Mouse (Mus musculus): Measurements from ENCODE around the gene Ptrh1. TPM values are rescaled to one million over a fixed set of nuclear protein-coding genes. Genes with fewer than 3 reads are reported as not detected.

The Ptrh1 gene
- polyA plus RNA-seq, 1 experiment from 2014 or later = 5.6 TPM

DNA sequence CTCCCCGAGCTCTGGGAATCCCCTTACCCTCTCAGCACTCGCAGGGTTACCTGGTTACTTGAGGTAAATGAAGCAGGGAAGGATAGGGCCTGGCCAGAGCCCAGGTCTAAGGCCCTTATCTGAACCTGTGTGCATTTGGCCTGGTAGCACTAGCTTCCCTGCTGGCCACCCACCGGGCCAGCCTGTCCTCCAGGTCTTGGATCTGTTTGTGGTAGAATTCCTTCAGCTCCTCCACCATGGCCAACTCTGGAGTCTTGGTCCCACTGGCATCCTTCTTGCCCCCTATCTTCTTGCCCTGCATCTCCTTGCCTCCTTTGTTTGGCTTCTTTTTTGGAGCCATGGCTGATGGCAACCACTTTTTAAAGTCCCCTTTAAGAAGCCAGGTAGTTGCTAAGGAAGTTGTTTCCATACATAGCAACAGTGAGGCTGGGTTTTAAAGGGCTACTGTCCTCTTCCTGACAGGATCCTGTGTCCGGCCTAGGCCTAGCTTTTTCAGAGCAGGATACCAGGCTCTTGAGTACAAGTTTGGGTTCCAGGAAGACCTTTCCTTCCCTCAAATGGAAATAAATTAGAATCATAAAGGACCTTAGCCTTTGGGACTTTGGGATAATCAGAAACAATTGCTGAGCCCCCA lies 8.6 kb downstream of the Ptrh1 start, which contains the start of gene Cfap157:
TSS of gene Cfap157 (minus strand) at position 381 of the 634 bp plus-strand sequence.
- Histone ChIP-seq H3K4me3 (no peak within 1 kb of the TSS), H3K27ac (peak within 1 kb of the TSS; percentile 53), H3K9me3 (replicated peaks) (no peaks in the 10 kb centered on the region), H3K36me3 (no peaks in the 10 kb centered on the region), H3K4me1 (peaks cover 16% of the 10 kb centered on the region), H3K27me3 (ENCODE audit: low read depth, poor library complexity, severe bottlenecking) (no peaks in the 10 kb centered on the region)
- 63% methylated on average over 4 of the region's 4 CpGs for WGBS
- no peak for DNase-seq (ENCODE audit: low spot score)

DNA sequence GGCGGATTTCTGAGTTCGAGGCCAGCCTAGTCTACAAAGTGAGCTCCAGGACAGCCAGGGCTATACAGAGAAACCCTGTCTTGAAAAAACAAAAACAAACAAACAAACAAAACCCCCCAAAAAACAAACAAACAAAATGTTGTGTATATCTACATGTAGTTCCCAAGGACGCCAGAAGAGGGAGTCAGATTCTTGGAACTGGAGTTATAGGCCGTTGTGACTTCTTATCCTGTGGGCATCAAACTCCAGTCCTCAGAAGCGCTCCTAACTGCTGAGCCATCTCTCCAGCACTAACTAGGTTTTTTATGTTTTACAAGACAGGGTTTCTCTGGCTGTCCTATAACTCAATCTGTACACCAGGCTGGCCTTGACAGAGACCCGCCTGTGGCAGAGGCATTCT lies 11.6 kb downstream of the Ptrh1 start:
- 60% methylated on average over 6 of the region's 6 CpGs for WGBS
- no peak overlapping the region for H3K27ac ChIP-seq
- H3K9me3 ChIP-seq (replicated peaks) = no peaks in the 10 kb centered on the region
- H3K27me3 ChIP-seq (ENCODE audit: low read depth, poor library complexity, severe bottlenecking) = no peaks in the 10 kb centered on the region
- no peaks in the 10 kb centered on the region for H3K36me3 ChIP-seq
- no peak for DNase-seq (ENCODE audit: low spot score)
- H3K4me3 ChIP-seq = no peak overlapping the region
- H3K4me1 ChIP-seq = peaks cover 14% of the 10 kb centered on the region

DNA sequence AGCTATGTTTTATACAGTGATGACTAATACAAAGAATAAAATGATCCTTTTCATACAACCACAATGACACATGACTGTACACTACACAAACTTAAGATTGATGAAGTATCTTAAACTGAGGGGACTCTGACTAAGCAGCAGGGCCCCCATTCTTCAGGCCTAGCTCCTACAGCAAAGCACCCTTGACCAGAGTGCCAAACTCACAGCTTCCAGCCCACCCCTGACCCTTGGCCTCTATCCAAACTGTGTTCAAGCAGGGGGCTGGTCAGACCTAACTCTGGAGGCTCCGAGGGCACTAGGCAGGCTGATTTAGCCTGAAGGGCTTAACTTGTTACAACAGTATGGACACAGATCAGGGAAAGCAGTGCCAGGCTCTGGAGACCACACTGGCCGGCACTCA lies 13.0 kb downstream of the Ptrh1 start:
- H3K4me3 ChIP-seq = no peak overlapping the region
- no peak for DNase-seq (ENCODE audit: low spot score)
- H3K27ac ChIP-seq = no peak overlapping the region
- peaks cover 13% of the 10 kb centered on the region for H3K4me1 ChIP-seq
- no peaks in the 10 kb centered on the region for H3K9me3 ChIP-seq (replicated peaks)
- peaks cover under 1% of the 10 kb centered on the region; the same call in 1 of the 2 replicates for H3K36me3 ChIP-seq
- H3K27me3 ChIP-seq (ENCODE audit: low read depth, poor library complexity, severe bottlenecking) = no peaks in the 10 kb centered on the region
- 55% methylated on average over 2 of the region's 2 CpGs for WGBS

DNA sequence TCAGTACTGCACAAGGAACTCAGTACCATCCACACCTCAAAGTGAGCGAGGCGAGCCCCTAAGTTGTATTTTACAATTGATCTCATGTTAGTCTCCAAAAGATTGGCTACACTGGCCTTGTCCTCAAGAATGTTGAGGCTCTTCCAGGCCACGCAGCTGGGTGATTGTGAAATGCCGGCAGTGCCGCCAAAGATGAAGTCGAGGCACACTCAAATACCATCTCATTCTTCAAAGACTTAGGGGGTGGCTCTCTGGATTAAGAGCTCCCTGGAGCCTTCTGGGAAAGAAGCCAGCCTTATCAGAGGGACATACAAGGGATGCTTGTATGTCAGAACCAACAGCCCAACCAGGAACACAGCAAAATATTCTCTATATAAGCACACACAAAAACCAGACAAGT lies 15.7 kb downstream of the Ptrh1 start:
- Histone ChIP-seq H3K27me3 (ENCODE audit: low read depth, poor library complexity, severe bottlenecking) (no peaks in the 10 kb centered on the region), H3K4me3 (no peak overlapping the region), H3K27ac (no peak overlapping the region), H3K9me3 (replicated peaks) (no peaks in the 10 kb centered on the region), H3K4me1 (0 out of 2 replicates have a peak, but pooled peaks cover 3% of the 10 kb centered on the region), H3K36me3 (peaks cover 13% of the 10 kb centered on the region)
- no peak for DNase-seq (ENCODE audit: low spot score)
- WGBS = 92% methylated on average over 6 of the region's 6 CpGs

DNA sequence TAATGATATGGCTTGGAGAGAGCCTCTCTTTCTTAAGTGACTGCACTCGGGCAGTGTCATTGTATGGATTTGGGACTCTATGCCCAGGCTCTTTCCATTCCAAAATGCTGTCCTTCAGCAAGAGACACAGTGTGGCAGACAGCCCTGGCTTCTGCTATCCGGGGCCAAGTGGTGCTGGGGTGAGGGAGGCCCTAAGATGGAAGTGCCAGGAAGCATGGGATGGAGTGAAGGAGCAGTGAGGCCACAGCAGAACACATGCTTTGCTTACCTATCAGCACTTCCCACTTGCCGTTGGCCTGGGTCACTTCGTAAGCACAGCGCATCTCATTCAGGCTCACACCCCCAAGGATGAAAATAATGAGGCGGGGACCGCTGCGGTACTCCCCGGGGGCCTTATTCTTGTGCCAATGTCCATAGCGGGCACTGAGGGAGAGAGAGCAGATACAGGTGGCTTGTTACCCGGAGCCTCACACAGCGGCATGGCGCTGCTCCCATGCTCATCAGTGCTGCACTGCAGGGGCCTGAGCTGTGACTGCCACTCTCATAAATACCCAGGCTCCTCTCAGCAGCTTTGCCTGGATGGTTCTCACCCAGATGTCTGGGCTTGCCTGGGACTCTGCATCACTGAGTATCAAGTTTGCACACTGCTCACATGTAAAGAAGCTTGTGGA lies 20.3 kb downstream of the Ptrh1 start:
- WGBS = 89% methylated on average over 13 of the region's 13 CpGs
- no peak for DNase-seq (ENCODE audit: low spot score)
- no peaks in the 10 kb centered on the region for H3K9me3 ChIP-seq (replicated peaks)
- no peak overlapping the region for H3K27ac ChIP-seq
- H3K4me1 ChIP-seq = 0 out of 2 replicates have a peak, but pooled peaks cover 9% of the 10 kb centered on the region
- no peak overlapping the region for H3K4me3 ChIP-seq
- H3K36me3 ChIP-seq = peaks cover 37% of the 10 kb centered on the region
- no peaks in the 10 kb centered on the region for H3K27me3 ChIP-seq (ENCODE audit: low read depth, poor library complexity, severe bottlenecking)

DNA sequence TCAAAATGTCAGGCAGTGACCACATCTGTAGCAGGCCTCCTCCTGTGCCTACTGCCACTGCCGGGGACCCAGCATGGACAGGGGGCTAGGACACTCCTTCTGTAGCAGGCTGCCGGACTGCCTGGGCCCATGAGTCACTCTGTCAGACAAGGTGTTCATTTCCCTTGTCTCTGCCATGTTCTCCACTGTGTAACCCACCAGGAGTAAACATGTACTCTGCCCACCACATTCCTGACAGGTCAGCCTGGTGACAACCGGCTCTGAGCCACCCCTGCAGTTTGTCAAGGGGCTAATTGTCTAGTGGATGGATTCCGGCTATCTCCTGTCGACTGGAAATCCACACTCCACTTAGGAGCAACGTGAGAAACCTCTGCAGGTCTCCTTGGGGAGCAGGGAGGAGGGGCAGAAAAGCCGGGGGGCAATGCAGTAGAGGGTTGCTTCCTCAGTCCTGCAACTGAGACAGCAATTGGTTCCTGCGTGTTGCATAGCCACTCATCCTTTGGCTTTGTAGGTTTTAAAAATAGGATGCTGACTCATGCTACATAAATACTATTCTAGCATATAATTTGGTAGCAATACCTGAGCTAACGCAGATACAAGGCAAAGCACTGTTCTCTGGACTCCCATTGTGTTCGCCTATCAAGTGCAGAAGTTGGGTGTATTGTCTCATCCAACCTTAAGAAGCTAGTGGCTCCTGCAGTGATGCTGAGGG lies 22.8 kb downstream of the Ptrh1 start:
- 0 out of 2 replicates have a peak overlapping the region, but pooled peaks have one; percentile 26 for H3K27ac ChIP-seq
- peaks cover 40% of the 10 kb centered on the region for H3K36me3 ChIP-seq
- 0 out of 2 replicates have a peak, but pooled peaks cover 9% of the 10 kb centered on the region for H3K4me1 ChIP-seq

DNA sequence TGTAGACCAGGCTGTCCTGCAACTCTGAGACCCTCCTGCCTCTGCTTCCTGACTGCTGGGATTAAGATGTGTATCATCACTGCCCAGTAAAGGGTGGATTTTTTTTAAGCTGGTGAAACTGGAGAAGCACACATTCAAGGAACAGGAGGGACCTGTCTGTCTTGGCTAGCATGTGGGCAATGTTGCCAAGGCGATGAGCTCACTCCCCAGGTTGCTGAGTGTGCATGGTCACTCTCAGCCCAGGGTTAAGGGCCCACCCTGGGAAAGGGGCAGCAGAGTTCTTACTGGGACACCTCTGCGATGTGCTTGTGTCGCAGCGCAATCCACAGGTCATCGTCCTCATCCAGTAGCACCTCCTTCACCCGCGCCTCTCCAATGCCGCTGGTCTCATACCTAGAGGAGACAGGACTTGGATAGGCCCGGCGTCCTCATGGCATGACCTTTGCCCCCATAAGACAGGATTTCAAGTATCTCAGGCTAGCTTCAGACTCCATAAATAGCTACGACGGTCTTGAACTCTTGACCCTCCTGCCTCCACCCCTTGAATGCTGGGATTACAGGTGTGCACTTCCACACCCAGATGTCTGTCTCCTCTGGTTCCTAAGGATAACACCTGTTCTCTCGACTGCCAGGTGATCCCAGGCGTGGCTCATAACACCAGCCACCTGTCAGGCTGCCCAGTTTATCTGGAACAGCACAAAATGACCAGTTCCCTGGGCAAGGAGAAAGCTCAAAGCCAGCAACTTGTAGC lies 33.4 kb downstream of the Ptrh1 start:
- H3K27ac ChIP-seq = no peak overlapping the region
- no peak for DNase-seq (ENCODE audit: low spot score)
- H3K9me3 ChIP-seq (replicated peaks) = no peaks in the 10 kb centered on the region
- H3K4me1 ChIP-seq = peaks cover 28% of the 10 kb centered on the region
- H3K36me3 ChIP-seq = peaks cover 25% of the 10 kb centered on the region
- H3K4me3 ChIP-seq = no peak overlapping the region
- 89% methylated on average over 14 of the region's 14 CpGs for WGBS
- H3K27me3 ChIP-seq (ENCODE audit: low read depth, poor library complexity, severe bottlenecking) = no peaks in the 10 kb centered on the region

More for the DNA sequence above, 22.8 kb downstream of the Ptrh1 start:
- Histone ChIP-seq H3K27me3 (ENCODE audit: low read depth, poor library complexity, severe bottlenecking) (no peaks in the 10 kb centered on the region), H3K9me3 (replicated peaks) (no peaks in the 10 kb centered on the region), H3K4me3 (no peak overlapping the region)
- DNase-seq (ENCODE audit: low spot score) = no peak
- 66% methylated on average over 10 of the region's 10 CpGs for WGBS

DNA sequence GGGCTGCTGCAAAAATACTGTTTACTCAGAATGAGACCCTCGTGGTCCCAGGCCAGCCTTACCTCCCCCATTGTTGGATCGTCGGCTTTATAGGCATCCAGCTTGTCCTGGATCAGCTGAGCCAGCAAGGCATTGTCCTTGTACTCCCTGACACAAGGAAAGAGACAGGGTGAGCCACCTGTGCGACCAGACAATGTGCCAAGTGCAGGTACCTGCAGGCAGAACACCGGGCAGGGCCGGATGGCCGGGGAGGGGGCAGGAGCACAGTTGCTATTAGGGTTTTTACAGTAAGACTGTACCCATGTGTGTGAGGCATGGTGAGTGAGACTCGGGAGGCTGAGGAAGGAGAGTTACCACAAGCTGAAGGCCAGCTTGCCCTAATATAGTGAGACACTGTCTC lies 36.4 kb downstream of the Ptrh1 start:
- Histone ChIP-seq H3K27ac (no peak overlapping the region), H3K4me3 (no peak overlapping the region), H3K36me3 (peaks cover 23% of the 10 kb centered on the region), H3K4me1 (peaks cover 22% of the 10 kb centered on the region), H3K9me3 (replicated peaks) (no peaks in the 10 kb centered on the region), H3K27me3 (ENCODE audit: low read depth, poor library complexity, severe bottlenecking) (no peaks in the 10 kb centered on the region)
- 90% methylated on average over 8 of the region's 8 CpGs for WGBS
- no peak for DNase-seq (ENCODE audit: low spot score)

DNA sequence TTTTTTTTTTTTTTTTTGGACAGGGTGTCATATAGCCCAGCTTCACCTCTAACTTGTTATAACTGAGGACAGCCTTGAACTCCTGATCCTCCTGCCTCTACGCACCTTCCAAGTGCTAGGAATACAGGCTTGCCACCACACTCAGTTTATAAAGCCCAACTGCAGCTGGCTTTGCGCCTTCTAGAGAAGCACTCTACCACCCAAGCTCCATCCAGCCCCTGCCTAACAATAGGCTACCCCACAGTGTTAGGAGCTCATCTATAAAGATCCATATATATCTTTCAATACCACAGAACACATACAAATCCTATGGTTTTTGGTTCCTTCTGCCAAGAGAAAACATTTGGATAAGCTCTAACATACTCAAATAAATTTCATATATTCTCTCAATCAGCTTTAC lies 40.9 kb downstream of the Ptrh1 start:
- peaks cover 8% of the 10 kb centered on the region; the same call in 1 of the 2 replicates for H3K36me3 ChIP-seq
- DNase-seq (ENCODE audit: low spot score) = no peak
- no peak overlapping the region for H3K4me3 ChIP-seq
- H3K27ac ChIP-seq = no peak overlapping the region
- H3K9me3 ChIP-seq (replicated peaks) = no peaks in the 10 kb centered on the region
- 96% methylated on average over 2 of the region's 2 CpGs for WGBS
- H3K4me1 ChIP-seq = peaks cover 21% of the 10 kb centered on the region
- no peaks in the 10 kb centered on the region for H3K27me3 ChIP-seq (ENCODE audit: low read depth, poor library complexity, severe bottlenecking)

DNA sequence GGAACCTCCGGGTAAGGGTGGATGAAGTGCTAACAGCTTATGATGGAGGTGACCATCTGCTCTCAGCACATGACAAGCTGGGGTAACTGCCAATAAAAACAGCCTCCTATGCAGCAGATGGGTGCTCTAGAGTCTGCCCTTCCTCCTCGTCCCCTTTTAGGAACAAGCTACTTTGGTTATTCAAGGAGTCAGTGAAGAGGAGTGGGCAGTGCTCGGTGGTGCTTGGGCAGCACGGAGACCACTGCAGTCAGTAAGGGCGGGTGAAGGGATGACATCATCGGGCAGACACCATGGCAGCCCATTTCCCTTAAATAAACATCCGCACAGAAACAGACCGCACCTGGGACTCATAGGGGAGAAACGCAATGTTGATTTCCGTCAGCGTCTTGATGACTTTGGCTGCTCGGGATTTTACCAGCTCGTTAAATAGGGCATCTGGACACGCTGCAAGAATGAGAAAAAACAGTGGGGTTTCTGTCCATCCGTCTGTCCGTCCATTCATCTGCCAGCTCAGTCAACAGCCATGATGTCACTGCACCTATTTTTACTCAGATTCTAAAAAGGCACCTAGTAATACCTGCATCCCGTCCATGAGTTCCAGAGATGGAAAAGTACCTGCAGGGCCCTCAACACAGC lies 41.5 kb downstream of the Ptrh1 start:
- no peaks in the 10 kb centered on the region for H3K9me3 ChIP-seq (replicated peaks)
- H3K4me1 ChIP-seq = peaks cover 16% of the 10 kb centered on the region
- no peak for DNase-seq (ENCODE audit: low spot score)
- H3K36me3 ChIP-seq = peaks cover 6% of the 10 kb centered on the region; the same call in 1 of the 2 replicates
- peak overlapping the region; percentile 36; the same call in 1 of the 2 replicates for H3K27ac ChIP-seq
- 70% methylated on average over 17 of the region's 17 CpGs for whole genome bisulfite sequencing
- H3K4me3 ChIP-seq = no peak overlapping the region
- H3K27me3 ChIP-seq (ENCODE audit: low read depth, poor library complexity, severe bottlenecking) = no peaks in the 10 kb centered on the region

DNA sequence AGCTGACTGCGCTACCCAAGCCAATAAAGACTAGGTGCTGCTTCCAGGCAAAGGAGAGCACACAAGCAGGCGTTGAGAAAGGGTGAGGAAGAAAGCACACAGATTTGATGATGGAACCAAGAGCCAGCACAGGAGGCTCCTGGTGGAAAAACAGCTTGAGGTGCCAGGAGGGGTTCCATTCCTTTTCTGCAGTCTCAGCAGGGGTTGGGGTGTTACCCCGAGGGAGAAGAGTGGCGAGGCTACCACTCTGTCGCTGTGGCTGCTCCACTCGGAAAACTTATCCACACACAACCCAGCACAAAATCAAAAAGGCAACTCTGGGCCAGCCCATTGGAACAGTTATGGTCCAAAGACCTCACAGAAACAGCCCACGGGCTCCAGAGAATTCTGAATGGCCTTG lies 42.0 kb downstream of the Ptrh1 start:
- Histone ChIP-seq H3K27me3 (ENCODE audit: low read depth, poor library complexity, severe bottlenecking) (no peaks in the 10 kb centered on the region), H3K4me1 (peaks cover 17% of the 10 kb centered on the region), H3K9me3 (replicated peaks) (no peaks in the 10 kb centered on the region), H3K36me3 (peaks cover 6% of the 10 kb centered on the region; the same call in 1 of the 2 replicates), H3K4me3 (no peak overlapping the region), H3K27ac (peak overlapping the region; percentile 36; the same call in 1 of the 2 replicates)
- DNase-seq (ENCODE audit: low spot score) = no peak
- 72% methylated on average over 7 of the region's 7 CpGs for WGBS

DNA sequence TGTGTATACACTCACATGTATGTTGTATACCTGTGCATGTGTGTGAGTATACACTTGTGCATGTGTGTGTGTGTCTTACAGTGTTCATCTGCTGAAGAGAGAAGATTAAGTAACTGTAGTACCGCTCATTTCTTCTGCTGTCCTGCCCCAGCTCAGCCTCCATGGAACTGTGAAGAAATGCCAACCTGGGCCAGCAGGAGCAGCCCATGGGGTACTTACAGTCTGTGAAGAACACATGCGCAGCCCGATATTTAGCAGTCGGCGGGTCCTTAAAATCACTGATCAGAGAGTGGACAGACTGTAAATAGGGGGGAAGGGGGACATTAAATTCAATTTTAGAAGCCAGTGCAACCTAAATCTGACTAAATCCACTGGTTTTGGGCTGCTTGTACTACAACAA lies 42.6 kb downstream of the Ptrh1 start:
- Histone ChIP-seq H3K4me1 (peaks cover 23% of the 10 kb centered on the region), H3K36me3 (peaks cover 6% of the 10 kb centered on the region; the same call in 1 of the 2 replicates), H3K9me3 (replicated peaks) (no peaks in the 10 kb centered on the region), H3K27ac (no peak overlapping the region), H3K4me3 (no peak overlapping the region), H3K27me3 (ENCODE audit: low read depth, poor library complexity, severe bottlenecking) (no peaks in the 10 kb centered on the region)
- no peak for DNase-seq (ENCODE audit: low spot score)
- 97% methylated on average over 5 of the region's 5 CpGs for WGBS
